Mouse (Mus musculus) ES-E14 (cell line): ENCODE measurements at regions not wholly inside any gene's neighbourhood (a gene's known extent, or its start where the extent isn't known, plus 50 kb on each side); places are given as distances from the start of the nearest gene placed in this dataset.

Source experiments
- CHD2 ChIP-seq: IDR thresholded peaks from 2 replicates; pipeline ENCODE4 v1.6.1; 2014; ENCODE audit warnings: mild to moderate bottlenecking, low read depth, low read length, inconsistent platforms
- HCFC1 ChIP-seq: IDR thresholded peaks from 2 replicates; pipeline ENCODE4 v1.6.1; 2012; ENCODE audit warnings: low read length, inconsistent platforms, borderline replicate concordance; ENCODE audit not compliant: insufficient read depth
- ZC3H11A ChIP-seq: IDR thresholded peaks from 2 replicates; pipeline ENCODE4 v1.6.1; 2012; ENCODE audit warnings: low read depth, mild to moderate bottlenecking, inconsistent platforms, low read length, borderline replicate concordance

DNA sequence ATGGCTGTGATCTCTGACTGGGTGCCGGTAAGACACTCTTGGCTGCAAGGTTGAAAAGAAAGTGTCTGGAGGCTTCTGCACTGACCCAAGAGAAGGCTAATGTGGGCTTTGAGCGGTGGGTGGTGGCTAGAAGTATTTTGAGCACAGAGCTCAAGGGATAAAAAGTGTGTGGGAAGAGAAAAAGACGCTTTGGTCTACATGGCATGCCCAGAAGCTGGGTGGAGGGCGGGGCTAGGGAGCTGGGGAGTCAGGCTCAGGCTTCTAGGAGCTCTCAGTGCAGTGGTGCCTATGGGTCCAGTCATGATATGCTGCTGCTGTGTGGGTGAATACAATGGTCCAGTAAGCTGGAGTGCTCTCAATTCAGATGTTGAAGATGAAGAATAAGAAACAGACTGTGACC lies 152.1 kb downstream of the Efnb1 start:
- TF ChIP-seq ZC3H11A (no peak), HCFC1 (no peak), CHD2 (no peak)
